Mouse (Mus musculus) cerebellum, adult 11 months (tissue): ENCODE measurements at regions not wholly inside any gene's neighbourhood (a gene's known extent, or its start where the extent isn't known, plus 50 kb on each side); places are given as distances from the start of the nearest gene placed in this dataset.

ENCODE experiments used
- DNase-seq: peaks from one replicate; pipeline ENCODE4 v3.0.0; 2022

DNA sequence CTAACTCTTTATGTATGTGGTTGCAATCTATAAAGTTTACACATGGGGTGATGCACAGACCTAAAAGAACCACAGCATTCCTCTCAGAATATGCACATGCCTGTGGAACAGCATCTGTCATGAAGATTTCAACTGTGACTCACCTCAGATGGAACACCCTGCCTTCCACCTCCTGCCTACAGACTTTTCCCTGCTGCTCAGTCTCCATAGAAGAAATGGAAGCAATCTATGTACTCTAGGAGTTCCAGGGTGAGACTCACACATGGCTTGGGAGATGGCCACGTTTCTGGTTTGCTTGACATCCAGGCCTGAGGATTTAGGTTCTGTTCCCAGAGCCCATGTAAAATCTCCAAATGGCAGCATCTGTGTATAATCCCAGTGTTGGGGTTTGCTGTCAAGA is 579.7 kb downstream of the Plekhb2 start:
- DNase-seq, result no peak

DNA sequence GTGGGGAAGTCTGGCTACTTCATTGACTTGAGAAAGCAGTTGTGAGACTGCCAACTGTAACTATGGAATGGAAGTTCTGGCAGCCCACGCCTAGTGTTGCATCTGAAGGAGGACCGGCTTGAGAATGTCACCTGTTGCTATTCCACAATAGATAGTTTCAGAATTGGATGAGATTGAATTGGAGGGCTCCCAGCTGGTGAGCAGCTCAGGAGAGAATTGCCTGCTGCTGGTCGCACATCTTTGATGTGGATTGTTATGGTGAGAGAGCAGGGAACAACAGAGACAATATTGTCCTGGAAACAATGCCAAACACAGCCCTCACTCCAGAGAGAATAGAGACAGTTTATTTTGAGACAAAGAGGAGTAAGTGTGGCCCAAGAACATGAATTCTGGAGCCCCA is 585.9 kb downstream of the Plekhb2 start:
- DNase-seq, result no peak

DNA sequence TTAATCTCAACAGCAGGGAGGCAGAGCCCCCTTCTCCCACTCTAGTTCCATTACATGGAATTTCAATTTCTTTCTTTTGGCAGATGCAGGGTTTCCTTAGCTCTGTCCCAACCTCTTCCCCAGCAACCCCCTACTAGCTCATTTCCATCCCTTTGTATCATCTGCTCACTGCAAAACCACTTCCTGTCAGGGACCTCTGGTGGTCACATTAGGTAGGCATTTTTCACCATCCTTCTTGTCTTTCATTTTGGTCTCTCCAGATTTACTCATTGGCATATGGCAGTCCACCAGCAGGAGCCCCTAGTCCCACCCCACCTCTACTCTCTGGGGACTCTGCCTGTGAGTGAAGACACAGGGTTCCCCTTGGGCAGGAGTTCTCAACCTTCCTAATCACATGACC is 597.6 kb downstream of the Plekhb2 start:
- DNase-seq, result no peak

DNA sequence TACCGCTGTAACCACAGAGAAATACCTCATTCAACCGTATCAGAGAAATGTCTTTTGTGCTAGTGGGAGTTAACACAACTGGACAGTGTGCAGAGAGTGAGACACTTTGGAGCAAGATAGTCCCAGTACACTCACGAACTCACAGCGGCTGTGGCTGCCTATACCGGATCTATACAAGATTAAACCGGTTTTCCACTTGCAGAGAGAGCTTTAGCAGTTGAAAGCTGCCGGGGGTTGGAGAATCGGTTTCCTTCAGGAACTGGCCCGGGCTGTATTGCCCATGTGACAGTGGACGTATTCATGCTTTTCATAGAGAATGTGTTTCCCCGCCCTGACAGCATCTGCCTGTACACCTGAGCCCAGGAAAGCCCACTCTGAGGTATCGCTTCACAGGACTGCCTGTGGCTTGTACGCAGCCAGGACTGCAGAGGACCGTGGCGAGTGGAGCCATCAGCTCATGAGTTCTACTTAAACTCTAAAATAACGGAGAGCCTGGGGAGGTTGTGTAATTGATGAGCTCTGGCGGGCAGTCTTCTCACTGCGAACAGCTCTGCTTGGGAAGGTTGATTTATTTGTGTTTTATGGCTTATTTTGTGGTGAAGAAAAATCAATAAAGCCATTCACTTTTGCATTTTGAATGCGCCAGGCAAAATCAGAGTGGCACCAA is 602.8 kb downstream of the Plekhb2 start:
- DNase-seq, result no peak

DNA sequence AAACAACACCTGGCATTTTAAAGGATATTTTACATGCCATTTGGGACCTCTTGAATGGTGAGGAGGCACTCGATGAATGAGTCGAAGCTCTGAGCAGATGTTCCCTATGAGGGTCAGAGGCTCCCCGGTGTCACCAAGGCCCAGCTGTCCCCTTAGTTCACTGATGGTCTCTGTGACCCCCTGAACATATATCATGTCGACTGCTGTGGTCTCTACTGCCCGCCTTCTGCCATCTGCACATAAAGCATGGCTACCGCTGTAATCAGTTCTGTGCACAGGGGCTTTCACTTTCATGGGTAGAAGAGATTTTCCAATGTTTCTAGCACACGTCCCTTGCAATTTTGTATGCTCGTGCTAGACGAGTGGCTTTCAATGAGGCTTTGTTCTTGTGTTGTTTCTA is 607.8 kb downstream of the Plekhb2 start:
- no peak for DNase-seq

DNA sequence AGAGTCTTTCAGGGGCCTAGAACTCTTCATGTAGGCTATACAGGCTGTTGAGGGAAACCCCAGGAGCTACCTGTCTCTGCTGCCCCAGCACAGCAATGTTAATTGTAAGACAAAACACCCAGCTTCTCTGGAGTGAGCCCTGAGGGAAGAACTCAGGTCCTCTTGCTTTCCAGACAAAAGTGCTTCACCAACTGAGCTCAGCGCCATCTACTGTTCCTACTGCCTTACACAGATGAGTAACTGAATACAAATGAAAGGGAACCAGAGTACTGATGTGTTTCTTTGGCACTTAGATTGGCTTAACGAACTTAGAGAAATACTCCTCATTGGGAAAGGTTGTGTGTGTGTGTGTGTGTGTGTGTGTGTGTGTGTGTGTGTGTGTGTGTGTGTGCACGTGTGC is 603.1 kb upstream of the Hs6st1 start:
- DNase-seq, result no peak

DNA sequence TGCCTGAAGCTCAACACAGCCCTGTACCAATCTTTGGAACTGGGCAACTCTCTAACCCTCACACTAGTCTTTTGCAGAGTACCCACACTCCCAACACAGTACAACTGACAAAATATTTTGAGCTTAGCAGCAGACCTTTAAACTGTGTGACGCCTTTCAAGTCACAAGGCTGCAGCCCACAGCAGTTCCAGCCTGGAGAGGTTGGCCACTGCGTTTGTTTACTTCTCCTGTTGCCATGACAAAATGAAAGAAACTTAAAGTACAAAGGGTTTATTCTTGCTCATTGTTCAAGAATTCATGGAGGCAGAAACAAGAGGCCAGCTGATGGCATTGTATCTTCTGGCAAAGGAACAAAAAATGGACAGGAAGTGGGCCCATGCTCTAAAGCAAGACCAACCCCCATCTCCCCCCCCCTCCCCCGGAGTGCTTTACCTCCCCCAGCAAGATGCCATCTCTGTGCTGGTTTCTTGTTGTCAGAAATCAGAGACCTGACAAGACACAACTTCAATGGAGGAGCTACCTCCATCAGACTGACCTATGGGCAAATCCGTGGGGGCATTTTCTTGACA is 598.9 kb upstream of the Hs6st1 start:
- DNase-seq, result no peak

DNA sequence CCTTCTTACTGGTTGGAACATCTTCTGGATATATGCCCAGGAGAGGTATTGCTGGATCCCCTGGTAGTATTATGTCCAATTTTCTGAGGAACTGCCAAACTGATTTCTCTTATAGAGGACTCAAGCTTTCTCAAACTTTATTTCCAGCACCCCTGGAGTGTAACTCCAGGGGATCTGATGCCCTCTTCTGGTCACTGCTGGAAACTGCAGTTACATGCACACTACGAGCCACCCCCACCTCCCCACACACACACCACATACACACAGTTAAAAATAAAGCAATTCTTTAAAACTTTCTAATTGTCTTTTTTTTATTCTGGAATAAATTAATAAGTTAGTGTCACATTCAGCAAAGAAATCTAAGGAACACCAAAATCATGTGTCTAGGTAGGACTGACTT is 589.9 kb upstream of the Hs6st1 start:
- DNase-seq, result no peak

DNA sequence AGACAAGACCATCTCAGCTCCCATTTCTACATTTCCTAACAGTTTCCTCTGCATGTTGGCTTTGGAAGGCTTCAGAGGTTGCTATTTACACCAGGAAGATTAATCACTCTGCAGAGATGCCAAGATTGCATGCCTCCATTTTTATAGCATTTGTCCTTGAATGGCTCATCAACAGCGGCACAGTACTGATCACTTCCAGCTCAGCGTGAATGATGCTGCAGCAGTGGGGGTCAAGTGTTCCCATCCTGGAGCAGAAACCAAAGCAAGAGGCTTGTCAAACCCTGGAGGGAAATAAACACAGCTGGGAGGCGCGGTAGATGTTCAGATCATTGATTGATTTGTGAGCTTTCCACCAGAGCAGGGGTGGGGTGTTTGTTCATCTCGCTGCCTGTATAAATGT is 572.2 kb upstream of the Hs6st1 start:
- DNase-seq, result no peak

DNA sequence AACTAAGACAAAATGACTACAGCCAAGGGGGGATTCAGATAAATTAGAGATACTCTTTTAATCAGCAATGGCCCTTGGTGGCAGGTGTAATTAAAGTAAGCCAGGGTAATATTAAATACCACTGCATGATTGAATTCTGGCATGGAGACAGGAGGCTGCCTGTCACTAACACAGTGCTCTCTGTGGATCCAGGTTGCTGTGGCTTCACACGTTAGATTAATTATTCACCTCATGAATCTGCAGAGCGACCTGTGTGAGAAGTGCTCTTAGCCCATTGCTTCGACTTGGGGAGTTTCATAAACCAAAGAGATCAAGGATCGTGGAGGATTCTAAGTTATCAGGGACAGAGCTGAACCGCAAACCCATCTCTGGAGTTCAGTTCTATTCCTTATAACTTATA is 545.2 kb upstream of the Hs6st1 start:
- DNase-seq, result no peak

DNA sequence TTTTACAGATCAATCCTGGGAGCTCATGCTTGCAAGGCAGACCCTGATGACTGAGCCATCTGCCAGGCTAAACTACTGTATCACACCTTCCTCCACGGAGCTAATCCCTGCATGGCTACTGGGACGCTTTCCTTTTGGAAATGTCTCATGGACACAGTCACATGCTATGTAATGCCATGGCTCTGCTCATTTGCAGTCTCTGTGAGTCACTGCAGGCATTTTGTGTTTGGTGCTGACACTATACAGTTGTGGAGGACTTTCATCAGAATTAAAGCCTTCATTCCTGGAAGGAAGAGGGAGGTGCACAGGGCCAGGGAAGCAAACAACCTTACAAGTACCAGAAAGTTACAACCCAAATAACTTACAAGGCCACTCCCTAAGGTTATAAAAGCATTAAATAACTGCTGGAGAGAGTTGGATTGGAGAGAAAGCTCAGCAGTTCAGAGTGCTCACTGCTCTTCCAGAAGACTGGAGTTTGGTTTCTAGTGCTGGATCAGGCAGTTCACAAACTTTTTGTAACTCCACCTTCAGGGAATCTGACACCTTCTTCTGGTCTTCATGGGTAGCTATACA is 544.3 kb upstream of the Hs6st1 start:
- no peak for DNase-seq

DNA sequence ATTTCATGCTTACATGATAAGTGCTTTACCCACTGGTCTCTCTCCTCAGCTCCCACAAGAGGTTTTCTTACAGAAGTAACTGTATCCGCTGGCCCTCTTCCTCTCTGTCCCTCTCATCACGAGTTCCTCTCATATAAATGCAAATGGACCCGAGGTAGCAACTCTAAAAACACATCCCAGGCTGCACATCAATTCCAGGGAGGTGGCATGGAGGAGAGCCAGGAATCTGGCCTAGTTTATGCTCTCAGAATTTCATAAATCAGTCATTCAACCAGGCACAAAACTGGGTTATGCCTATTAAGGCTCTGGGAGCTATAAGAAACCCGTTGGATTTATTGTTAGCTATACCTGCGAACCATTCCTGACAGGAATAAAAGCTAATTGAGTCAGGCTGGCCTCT is 543.4 kb upstream of the Hs6st1 start:
- DNase-seq, result no peak

DNA sequence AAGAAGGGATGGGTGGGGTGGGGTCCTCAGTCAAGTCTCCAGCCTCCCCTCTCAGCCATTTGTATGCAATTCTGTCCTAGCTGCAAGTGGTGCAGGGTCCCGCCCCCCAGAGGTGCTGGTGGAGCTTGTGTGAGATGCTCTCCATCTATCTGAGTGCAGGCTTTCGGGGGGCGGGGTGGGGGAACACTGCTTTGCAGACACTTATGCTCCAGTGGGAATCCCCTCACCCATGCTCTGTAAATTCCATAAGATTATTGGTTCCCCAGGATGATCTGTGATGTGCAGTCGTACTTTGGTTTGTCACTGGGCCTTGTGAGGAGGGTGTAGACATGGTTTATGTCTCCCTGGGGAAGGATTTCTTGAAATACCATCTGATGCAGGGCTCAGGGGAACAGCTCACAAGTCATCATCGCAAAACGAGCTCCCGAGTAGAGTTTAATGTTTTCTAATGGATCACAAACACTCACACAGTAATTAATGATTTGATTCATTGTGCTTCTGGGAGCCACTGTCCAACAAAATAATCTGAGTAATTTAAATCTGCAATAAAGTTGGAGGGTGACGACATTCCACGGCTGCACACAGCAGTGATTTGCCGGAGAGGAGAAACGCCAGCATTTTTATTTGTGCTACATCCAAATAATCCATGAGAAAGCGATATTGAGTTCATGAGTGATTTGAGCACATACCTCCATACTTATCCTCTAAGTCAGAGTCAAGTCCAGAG is 540.3 kb upstream of the Hs6st1 start:
- DNase-seq, result no peak

DNA sequence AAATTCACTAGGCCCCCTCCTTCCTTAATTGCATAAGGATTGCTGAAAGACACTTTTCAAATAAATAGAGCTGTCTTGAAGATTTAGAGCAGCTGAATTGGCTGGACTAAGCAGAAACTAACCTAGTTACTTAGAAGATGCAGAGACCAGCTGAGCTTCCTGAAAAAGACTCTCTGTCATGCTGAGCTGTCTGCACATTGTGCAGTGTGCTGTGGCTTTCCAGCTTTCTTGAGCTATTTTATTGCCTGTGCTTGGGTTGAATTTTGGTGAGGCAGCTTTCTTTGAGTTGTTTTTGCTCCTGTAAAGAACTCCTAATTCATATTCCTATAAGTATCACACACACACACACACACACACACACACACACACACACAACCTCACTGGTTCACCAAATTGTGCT is 532.7 kb upstream of the Hs6st1 start:
- DNase-seq, result no peak

DNA sequence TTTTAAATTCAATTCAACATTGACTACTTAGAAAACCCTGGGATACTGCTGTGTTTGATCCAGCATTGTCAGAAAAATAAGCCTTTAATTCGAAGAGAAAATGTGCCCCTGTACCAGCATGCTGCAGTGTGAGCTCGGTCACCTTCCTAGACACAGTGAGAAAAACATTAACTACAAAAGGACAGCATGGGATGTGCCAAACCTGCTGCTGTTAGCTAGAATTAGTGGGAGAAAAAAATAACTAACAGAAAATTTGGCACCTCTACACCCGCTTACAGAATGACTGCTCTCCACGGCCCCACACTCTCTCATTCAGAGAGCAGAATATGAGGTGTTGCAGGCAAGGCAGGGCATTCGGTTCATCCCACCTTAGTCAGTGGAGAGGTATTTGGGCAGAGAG is 531.9 kb upstream of the Hs6st1 start:
- no peak for DNase-seq

DNA sequence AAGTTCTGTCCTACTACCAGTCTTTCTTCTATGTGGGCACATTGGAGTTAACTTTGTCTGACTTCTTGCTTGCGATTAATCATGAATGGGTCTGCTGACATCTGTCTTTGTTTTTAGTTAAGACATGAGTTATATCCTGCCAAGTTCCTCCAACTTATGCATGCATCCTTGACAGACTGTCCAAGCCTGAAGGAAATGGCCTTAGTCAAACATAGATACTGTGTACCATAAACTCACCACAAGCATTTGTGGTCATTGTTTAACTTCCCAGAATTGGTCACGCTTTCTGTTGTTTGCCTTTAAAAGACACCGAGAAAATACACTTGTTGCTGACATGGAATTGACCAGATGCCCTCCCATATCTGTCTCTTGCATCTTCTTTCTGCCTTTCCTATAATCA is 519.4 kb upstream of the Hs6st1 start:
- no peak for DNase-seq

DNA sequence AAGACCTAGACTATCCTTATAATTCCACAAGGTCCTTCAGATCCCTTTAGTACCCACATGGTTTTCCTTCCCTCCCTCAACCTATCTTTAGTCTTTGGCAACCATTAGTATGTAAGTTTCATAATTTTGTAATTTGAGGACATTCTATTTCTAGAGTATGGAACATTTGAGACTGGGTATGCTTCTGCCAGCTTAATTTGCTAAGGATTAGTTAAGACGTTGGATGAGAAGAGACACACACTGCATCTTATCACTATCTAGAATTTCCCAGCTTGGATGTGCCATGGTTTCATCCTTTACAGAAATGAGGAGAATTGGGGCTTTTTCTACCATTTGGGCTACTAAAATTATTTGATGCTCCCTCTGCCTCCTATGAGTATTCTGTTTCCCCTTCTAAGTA is 516.7 kb upstream of the Hs6st1 start:
- DNase-seq, result no peak

DNA sequence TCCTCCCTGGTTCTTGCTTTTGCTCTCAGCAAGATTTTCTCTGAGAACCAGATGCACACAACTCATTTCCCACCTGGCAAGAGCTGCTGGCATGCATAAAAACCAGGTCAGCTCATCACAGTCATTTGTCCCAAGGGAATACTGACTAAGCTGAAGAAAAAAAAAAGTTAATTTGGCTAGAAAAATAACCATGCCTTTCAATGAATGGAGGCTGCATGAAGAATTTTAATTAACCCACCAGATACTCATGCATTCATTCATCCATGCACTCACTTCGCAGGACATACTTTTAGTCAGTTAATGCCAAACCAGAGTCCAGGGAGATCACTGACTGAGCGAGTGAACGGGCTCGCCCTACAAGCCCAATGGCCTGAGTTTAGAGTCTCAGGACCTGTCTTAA is 505.4 kb upstream of the Hs6st1 start:
- peak; percentile 7 for DNase-seq

DNA sequence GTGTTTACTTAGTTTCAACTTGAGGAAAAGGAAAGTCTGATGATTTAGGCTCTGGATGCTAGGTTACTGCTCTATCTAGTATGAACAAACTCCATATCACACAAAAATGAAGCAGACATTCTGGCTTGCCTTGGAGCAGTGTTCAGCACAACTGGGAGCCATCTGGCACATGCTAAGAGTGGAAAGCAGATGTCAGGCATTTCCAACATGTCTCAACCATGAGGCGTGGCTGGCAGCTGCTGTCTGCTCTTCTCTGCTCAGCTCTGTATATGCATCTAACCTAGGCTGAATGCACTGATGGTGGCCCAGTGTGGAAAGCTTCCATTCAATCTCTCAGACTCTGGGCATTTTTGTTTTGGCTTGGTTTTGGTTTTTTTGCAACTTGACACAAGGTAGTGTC is 493.0 kb upstream of the Hs6st1 start:
- no peak for DNase-seq

DNA sequence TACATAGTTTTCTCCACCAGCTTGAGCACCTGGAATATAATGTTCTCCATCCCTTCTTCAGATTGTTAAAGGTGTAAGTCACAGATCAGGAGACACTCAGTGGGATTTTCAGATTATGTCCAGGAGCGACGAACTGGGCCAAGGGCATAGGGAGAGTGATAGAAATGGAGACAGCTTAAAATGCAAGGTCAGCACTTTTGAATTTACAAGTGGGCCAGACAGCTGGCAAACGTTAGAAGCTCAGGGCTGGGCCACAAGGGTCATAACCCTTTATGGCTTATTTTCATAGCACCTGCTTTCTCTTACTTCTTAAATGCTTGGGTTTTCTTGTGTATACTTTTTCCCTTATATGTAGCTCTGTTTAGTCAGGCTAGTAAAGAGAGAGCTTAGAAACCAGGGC is 488.8 kb upstream of the Hs6st1 start:
- DNase-seq, result no peak

DNA sequence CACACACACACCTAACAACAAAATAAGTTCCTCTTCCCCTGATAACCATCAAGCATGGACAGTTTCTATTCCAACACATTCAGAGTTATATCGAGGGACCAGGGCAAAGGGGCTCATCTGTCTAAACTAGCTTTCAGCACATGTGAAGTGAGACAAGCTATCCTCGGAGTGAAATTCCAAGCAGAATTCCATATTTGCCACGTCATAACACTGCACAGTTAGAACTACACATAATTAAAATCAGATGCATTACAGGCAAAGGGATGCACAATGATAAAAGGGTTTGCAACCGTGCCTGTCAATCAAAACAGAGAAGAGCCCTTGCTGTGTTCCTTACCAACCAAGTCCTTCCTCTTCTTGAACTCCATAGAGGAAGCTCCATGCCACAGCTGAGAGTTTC is 488.2 kb upstream of the Hs6st1 start:
- DNase-seq, result no peak

DNA sequence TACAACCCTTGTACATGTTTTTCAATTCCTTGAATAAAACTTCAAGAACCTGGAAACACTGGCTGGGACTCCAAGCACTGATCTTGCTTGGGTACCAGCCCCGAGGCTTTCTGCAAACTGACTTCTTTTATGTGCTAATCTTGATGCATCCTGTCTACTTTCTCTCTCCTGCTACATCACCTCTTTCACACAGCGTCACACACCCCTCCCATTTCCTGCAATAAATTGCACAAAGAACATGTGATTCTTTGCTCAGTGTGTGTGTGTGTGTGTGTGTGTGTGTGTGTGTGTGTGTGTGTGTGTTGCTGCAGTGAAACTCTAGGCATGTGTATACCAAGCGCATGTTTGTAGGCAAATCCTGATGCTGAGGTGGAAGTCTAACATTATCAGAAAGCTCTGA is 487.7 kb upstream of the Hs6st1 start:
- DNase-seq, result no peak

DNA sequence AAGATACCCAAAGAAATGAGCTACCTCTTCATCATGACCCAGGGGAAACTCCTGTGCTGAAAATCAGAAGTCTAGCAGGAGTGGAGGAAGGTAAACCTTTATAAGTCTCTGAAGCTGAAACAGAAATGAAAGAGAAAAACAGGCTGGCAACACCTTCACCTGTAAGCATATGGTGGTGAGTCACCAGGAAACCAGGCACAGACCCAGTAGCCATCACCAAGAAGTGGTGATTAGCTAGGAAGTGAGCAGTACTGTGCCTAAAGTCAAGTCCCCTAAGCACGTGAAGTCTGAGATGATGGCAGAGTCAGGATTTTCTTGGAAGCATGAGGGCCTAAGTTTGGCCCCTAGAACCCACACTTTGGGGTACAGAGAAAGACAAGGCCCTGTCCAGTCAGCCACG is 480.3 kb upstream of the Hs6st1 start:
- peak; percentile 1 for DNase-seq

DNA sequence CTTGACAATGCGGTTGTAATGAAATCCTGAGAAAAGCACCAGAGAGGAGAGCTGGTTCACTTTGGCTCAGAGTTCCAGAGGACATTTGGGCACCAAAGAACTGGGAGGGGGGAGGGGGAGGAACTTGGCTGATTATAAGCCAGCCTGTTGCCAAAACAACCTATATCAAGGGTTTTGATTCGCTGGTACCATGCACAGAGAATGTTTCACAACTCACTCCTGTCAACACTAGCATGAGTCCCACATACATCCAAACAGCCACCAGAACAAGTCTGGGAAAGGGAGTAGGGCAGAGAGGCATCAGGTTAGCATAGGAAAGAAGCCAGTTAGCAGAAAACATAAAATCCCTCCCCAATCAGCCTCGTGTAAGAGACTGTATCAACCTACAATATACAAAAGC is 479.3 kb upstream of the Hs6st1 start:
- DNase-seq, result no peak
